In genomic region chr6:140279736-140280370, GRCm38 (mm10) we compare ENCODE assay signal across 23 mouse cellular contexts.
DNase-seq lines count a peak whose midpoint lies in the region; ATAC-seq and TF ChIP-seq lines count a peak whose summit lies in the region.
"Had no signal": no experiment of that assay in that cellular context is flagged by ENCODE, and none has a peak within 500 bp of the region (broad histone marks: within the 10 kb centered on the region; RNA-seq: fewer than 3 reads in every experiment).

No protein-coding gene starts in this region.

- H3K36me3 ChIP-seq in kidney, postnatal 0 days (ENCODE audit: insufficient read depth, low read length), result no peaks in the 10 kb centered on the region
- H3K36me3 ChIP-seq in kidney, adult 2 months (ENCODE audit: control insufficient read depth, insufficient read depth, low read length), result no peaks in the 10 kb centered on the region
- no peaks in the 10 kb centered on the region for H3K36me3 ChIP-seq in limb, embryonic 10.5 days
- H3K36me3 ChIP-seq: G1E; heart, embryonic 12.5 days; hindbrain, embryonic 13.5 days; limb, embryonic 12.5 days had no signal

- 75% methylated on average over 8 of the region's 8 CpGs for WGBS in kidney, postnatal 0 days
- 78% methylated on average over 8 of the region's 8 CpGs for WGBS in kidney, adult 2 months
- 80% methylated on average over 8 of the region's 8 CpGs for WGBS in limb, embryonic 10.5 days

- H3K9me3 ChIP-seq in kidney, postnatal 0 days (replicated peaks; ENCODE audit: low read length), result no peaks in the 10 kb centered on the region
- no peaks in the 10 kb centered on the region for H3K9me3 ChIP-seq in limb, embryonic 10.5 days (replicated peaks)
- H3K9me3 ChIP-seq: heart, embryonic 12.5 days; hindbrain, embryonic 13.5 days; limb, embryonic 12.5 days had no signal

- H3K27ac ChIP-seq in kidney, postnatal 0 days, result 0 out of 2 replicates have a peak overlapping the region, but pooled peaks have one; percentile 26
- no peak overlapping the region for H3K27ac ChIP-seq in kidney, adult 2 months (ENCODE audit: insufficient read depth, low read depth, low read length)
- peak overlapping the region; percentile 50; the same call in 1 of the 2 replicates for H3K27ac ChIP-seq in limb, embryonic 10.5 days
- H3K27ac ChIP-seq: hindbrain, embryonic 13.5 days; macrophage had no signal

- H3K4me1 ChIP-seq in kidney, postnatal 0 days (replicated peaks; ENCODE audit: insufficient read depth, low read length), result peaks cover 4% of the 10 kb centered on the region; the same call in 1 of the 2 replicates
- H3K4me1 ChIP-seq in kidney, adult 2 months (ENCODE audit: control insufficient read depth, insufficient read depth, low read length), result peaks cover 9% of the 10 kb centered on the region
- H3K4me1 ChIP-seq in limb, embryonic 10.5 days, result peaks cover 33% of the 10 kb centered on the region

- ATAC-seq in kidney, postnatal 0 days (replicated peaks; ENCODE audit: low FRiP score, low read depth), result no peak
- no peak for ATAC-seq in megakaryocyte, adult 5-6 weeks (ENCODE audit: poor library complexity, severe bottlenecking)

- no peak overlapping the region for H3K4me2 ChIP-seq in kidney, postnatal 0 days (ENCODE audit: low read length)
- H3K4me2 ChIP-seq: heart, embryonic 12.5 days; hindbrain, embryonic 13.5 days; limb, embryonic 12.5 days; lung, embryonic 14.5 days; midbrain, embryonic 11.5 days had no signal

- peak; percentile 25 to 57 for DNase-seq in cerebellum, postnatal 25 days
- DNase-seq in cerebellum, adult 18-20 months, result no peak
- no peak for DNase-seq in kidney, postnatal 0 days (ENCODE audit: low spot score)
- DNase-seq in kidney, adult 2 months, result no peak
- peak; percentile 61 for DNase-seq in brain, embryonic 14.5 days (ENCODE audit: low read depth)
- DNase-seq in limb, embryonic 10.5 days (ENCODE audit: low spot score), result no peak
- DNase-seq: adrenal gland, postnatal 14 days; embryo, embryonic 11 days; heart, postnatal 14 days; kidney, adult 11 months; kidney, postnatal 4 days; layer of hippocampus, adult 9-11 months; lung, embryonic 14.5 days; retina, postnatal 1 day; right cerebral cortex, postnatal 4 days; thymus, postnatal 25 days had no signal

- TF ChIP-seq CTCF in kidney, postnatal 0 days (IDR thresholded peaks at IDR 0.05; ENCODE audit: low read depth), result no peak
- TF ChIP-seq CTCF in kidney, adult 2 months (conservative IDR thresholded peaks at IDR 0.05; ENCODE audit: insufficient read depth, insufficient read length, low read depth, low read length), result no peak
- TF ChIP-seq CTCF in brain, embryonic 14.5 days (IDR thresholded peaks at IDR 0.05; ENCODE audit: borderline replicate concordance, extremely low read depth, insufficient read depth, insufficient read length), result no peak

- no peak overlapping the region for H3K4me3 ChIP-seq in kidney, postnatal 0 days (replicated peaks; ENCODE audit: low read depth, low read length)
- H3K4me3 ChIP-seq in kidney, adult 2 months (ENCODE audit: insufficient read depth, low read depth, low read length), result no peak overlapping the region
- no peak overlapping the region for H3K4me3 ChIP-seq in limb, embryonic 10.5 days
- H3K4me3 ChIP-seq: heart, embryonic 12.5 days; hindbrain, embryonic 13.5 days; limb, embryonic 12.5 days had no signal

- H3K27me3 ChIP-seq in kidney, postnatal 0 days (ENCODE audit: insufficient read depth, low read length), result no peaks in the 10 kb centered on the region
- no peaks in the 10 kb centered on the region for H3K27me3 ChIP-seq in kidney, adult 2 months (replicated peaks; ENCODE audit: control insufficient read depth, insufficient read depth, low read length)
- no peaks in the 10 kb centered on the region for H3K27me3 ChIP-seq in limb, embryonic 10.5 days (ENCODE audit: low read depth, poor library complexity, severe bottlenecking)
- H3K27me3 ChIP-seq: heart, embryonic 12.5 days; hindbrain, embryonic 13.5 days; limb, embryonic 12.5 days had no signal

- no peak for TF ChIP-seq POLR2A in kidney, adult 2 months (IDR thresholded peaks at IDR 0.05; ENCODE audit: low read depth, low read length)
- TF ChIP-seq POLR2A in brain, embryonic 14.5 days (IDR thresholded peaks at IDR 0.05; ENCODE audit: borderline replicate concordance, extremely low read depth, insufficient read depth, insufficient read length, poor library complexity, severe bottlenecking), result no peak

- H3K9ac ChIP-seq in kidney, postnatal 0 days (ENCODE audit: low read depth, low read length), result no peak overlapping the region
- H3K9ac ChIP-seq: heart, embryonic 12.5 days; hindbrain, embryonic 13.5 days; limb, embryonic 12.5 days; lung, embryonic 14.5 days had no signal

Comparison
In these comparisons a context has a peak if more than half of its experiments do, and no peak if none do; other contexts are left out.
1. DNase-seq: peak in cerebellum, postnatal 25 days (2 of 2) and brain, embryonic 14.5 days (single experiment); none in cerebellum, adult 18-20 months (0 of 2), kidney, postnatal 0 days (single experiment), kidney, adult 2 months (single experiment) and limb, embryonic 10.5 days (single experiment).